ENCODE assay signal across 17 mouse cellular contexts in the genomic region with DNA sequence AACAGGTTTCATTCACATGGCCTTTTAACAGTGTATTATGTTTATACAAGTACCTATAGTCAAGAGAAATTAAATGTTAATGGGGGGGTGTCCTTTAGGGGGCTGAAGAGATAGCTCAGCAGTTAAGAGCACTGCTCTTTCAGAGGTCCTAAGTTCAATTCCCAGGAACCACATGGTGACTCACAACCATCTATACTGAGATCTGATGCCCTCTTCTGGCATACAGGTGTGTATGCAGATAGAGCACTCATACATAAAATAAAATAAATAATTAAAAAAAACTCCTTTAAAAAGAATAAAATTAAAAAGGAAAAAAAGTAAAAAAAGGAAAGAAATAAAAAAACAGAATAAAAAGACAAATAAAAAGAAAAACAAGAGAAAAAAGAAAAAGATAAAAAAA.
DNase-seq lines count a peak whose midpoint lies in the region; ATAC-seq and TF ChIP-seq lines count a peak whose summit lies in the region.
"Had no signal": no experiment of that assay in that cellular context is flagged by ENCODE, and none has a peak within 500 bp of the region (broad histone marks: within the 10 kb centered on the region; RNA-seq: fewer than 3 reads in every experiment).

No protein-coding gene starts in this region.

- no peaks in the 10 kb centered on the region for H3K36me3 ChIP-seq in heart, postnatal 0 days (replicated peaks; ENCODE audit: control insufficient read depth, insufficient read depth, low read length)
- peaks cover 11% of the 10 kb centered on the region for H3K36me3 ChIP-seq in heart, embryonic 12.5 days
- peaks cover 10% of the 10 kb centered on the region; the same call in 1 of the 2 replicates for H3K36me3 ChIP-seq in lung, embryonic 14.5 days (ENCODE audit: insufficient read depth)

- H3K4me1 ChIP-seq in heart, postnatal 0 days (ENCODE audit: control insufficient read depth, insufficient read depth), result no peaks in the 10 kb centered on the region
- 0 out of 2 replicates have a peak, but pooled peaks cover 2% of the 10 kb centered on the region for H3K4me1 ChIP-seq in heart, embryonic 12.5 days (replicated peaks)
- H3K4me1 ChIP-seq in lung, embryonic 14.5 days (ENCODE audit: insufficient read depth), result no peaks in the 10 kb centered on the region

- no peaks in the 10 kb centered on the region for H3K9me3 ChIP-seq in heart, postnatal 0 days (replicated peaks; ENCODE audit: control insufficient read depth, low read length)
- no peaks in the 10 kb centered on the region for H3K9me3 ChIP-seq in heart, embryonic 12.5 days (replicated peaks)
- H3K9me3 ChIP-seq in lung, embryonic 14.5 days (ENCODE audit: low read depth, low read length), result no peaks in the 10 kb centered on the region
- H3K9me3 ChIP-seq: forebrain, embryonic 10.5 days; heart, embryonic 13.5 days; hindbrain, embryonic 10.5 days; limb, embryonic 12.5 days; neural tube, embryonic 13.5 days had no signal

- no peak overlapping the region for H3K27ac ChIP-seq in heart, postnatal 0 days (ENCODE audit: low read depth)
- no peak overlapping the region for H3K27ac ChIP-seq in heart, embryonic 12.5 days (ENCODE audit: poor library complexity, severe bottlenecking)
- H3K27ac ChIP-seq in lung, embryonic 14.5 days (ENCODE audit: low read depth), result no peak overlapping the region
- H3K27ac ChIP-seq: forebrain, embryonic 10.5 days; heart, embryonic 13.5 days; hindbrain, embryonic 10.5 days; limb, embryonic 12.5 days; neural tube, embryonic 13.5 days had no signal

- ATAC-seq in heart, postnatal 0 days (ENCODE audit: insufficient read depth, low read depth), result no peak
- ATAC-seq in heart, embryonic 12.5 days (ENCODE audit: insufficient number of reproducible peaks, low FRiP score), result no peak
- ATAC-seq in lung, embryonic 14.5 days (ENCODE audit: insufficient read depth), result no peak
- ATAC-seq in activated CD4-positive, CD25-positive, alpha-beta regulatory T cell, adult 4 months, result no peak

- TF ChIP-seq CTCF in heart, postnatal 0 days (IDR thresholded peaks at IDR 0.05; ENCODE audit: low read depth), result peak; percentile 22; the same call in 1 of the 2 replicates
- peak; percentile 14; the same call in 1 of the 2 replicates for TF ChIP-seq CTCF in lung, embryonic 14.5 days (IDR thresholded peaks at IDR 0.05; ENCODE audit: low read depth)

- no peak overlapping the region for H3K9ac ChIP-seq in heart, postnatal 0 days (replicated peaks; ENCODE audit: low read depth, low read length)
- H3K9ac ChIP-seq in heart, embryonic 12.5 days, result no peak overlapping the region
- H3K9ac ChIP-seq in lung, embryonic 14.5 days, result no peak overlapping the region
- H3K9ac ChIP-seq: heart, embryonic 13.5 days; limb, embryonic 12.5 days; neural tube, embryonic 13.5 days had no signal

- H3K27me3 ChIP-seq in heart, postnatal 0 days (ENCODE audit: control insufficient read depth, insufficient read depth, low read length), result no peaks in the 10 kb centered on the region
- H3K27me3 ChIP-seq in heart, embryonic 12.5 days (replicated peaks), result no peaks in the 10 kb centered on the region
- no peaks in the 10 kb centered on the region for H3K27me3 ChIP-seq in lung, embryonic 14.5 days (ENCODE audit: insufficient read depth, low read length)
- H3K27me3 ChIP-seq: heart, embryonic 13.5 days; limb, embryonic 12.5 days; neural tube, embryonic 13.5 days had no signal

- no peak overlapping the region for H3K4me3 ChIP-seq in heart, postnatal 0 days (ENCODE audit: low read depth, low read length)
- H3K4me3 ChIP-seq in heart, embryonic 12.5 days, result no peak overlapping the region
- H3K4me3 ChIP-seq in lung, embryonic 14.5 days (ENCODE audit: low read depth, low read length), result no peak overlapping the region
- H3K4me3 ChIP-seq: forebrain, embryonic 10.5 days; heart, embryonic 13.5 days; hindbrain, embryonic 10.5 days; limb, embryonic 12.5 days; neural tube, embryonic 13.5 days had no signal

- no peak overlapping the region for H3K4me2 ChIP-seq in heart, postnatal 0 days (ENCODE audit: low read depth, low read length)
- no peak overlapping the region for H3K4me2 ChIP-seq in heart, embryonic 12.5 days
- H3K4me2 ChIP-seq in lung, embryonic 14.5 days, result no peak overlapping the region
- H3K4me2 ChIP-seq: heart, embryonic 13.5 days; limb, embryonic 12.5 days; neural tube, embryonic 13.5 days had no signal

- no peak for TF ChIP-seq EP300 in heart, postnatal 0 days (IDR thresholded peaks at IDR 0.05; ENCODE audit: low read depth)

- DNase-seq in heart, postnatal 0 days (ENCODE audit: low spot score), result no peak
- no peak for DNase-seq in lung, embryonic 14.5 days
- no peak for DNase-seq in lung, adult 18-20 months
- peak; percentile 47 for DNase-seq in A20 (ENCODE audit: low read depth, low spot score)
- peak; percentile 12 for DNase-seq in naive thymus-derived CD4-positive, alpha-beta T cell, adult 2 months (ENCODE audit: low read depth)
- DNase-seq: adrenal gland, adult 8-10 months; cerebellum, adult 11-12 months; kidney, postnatal 36 days; lung, adult 2 months; thymus, postnatal 4 days had no signal

Comparison
In these comparisons a context has a peak if more than half of its experiments do, and no peak if none do; other contexts are left out.
1. DNase-seq: peak in A20 (single experiment) and naive thymus-derived CD4-positive, alpha-beta T cell, adult 2 months (single experiment); none in heart, postnatal 0 days (single experiment), lung, embryonic 14.5 days (single experiment) and lung, adult 18-20 months (0 of 2).